Mouse (Mus musculus) c-Kit-positive CD71-negative TER-119-negative erythroid progenitor cells, embryonic 14.5 days (primary cell): ENCODE measurements at regions not wholly inside any gene's neighbourhood (a gene's known extent, or its start where the extent isn't known, plus 50 kb on each side); places are given as distances from the start of the nearest gene placed in this dataset.

Experiments used
- DNase-seq: peaks from one replicate; pipeline ENCODE4 v3.0.0-alpha.2; 2013; ENCODE audit warnings: low read depth

GRCm38 (mm10) chr9:60931290-60931689 is 136.9 kb downstream of the Uaca start:
- no peak for DNase-seq

- DNase-seq: no peak
Measured at GRCm38 (mm10) chr9:60936937-60937336, 142.6 kb downstream of the Uaca start.

DNA sequence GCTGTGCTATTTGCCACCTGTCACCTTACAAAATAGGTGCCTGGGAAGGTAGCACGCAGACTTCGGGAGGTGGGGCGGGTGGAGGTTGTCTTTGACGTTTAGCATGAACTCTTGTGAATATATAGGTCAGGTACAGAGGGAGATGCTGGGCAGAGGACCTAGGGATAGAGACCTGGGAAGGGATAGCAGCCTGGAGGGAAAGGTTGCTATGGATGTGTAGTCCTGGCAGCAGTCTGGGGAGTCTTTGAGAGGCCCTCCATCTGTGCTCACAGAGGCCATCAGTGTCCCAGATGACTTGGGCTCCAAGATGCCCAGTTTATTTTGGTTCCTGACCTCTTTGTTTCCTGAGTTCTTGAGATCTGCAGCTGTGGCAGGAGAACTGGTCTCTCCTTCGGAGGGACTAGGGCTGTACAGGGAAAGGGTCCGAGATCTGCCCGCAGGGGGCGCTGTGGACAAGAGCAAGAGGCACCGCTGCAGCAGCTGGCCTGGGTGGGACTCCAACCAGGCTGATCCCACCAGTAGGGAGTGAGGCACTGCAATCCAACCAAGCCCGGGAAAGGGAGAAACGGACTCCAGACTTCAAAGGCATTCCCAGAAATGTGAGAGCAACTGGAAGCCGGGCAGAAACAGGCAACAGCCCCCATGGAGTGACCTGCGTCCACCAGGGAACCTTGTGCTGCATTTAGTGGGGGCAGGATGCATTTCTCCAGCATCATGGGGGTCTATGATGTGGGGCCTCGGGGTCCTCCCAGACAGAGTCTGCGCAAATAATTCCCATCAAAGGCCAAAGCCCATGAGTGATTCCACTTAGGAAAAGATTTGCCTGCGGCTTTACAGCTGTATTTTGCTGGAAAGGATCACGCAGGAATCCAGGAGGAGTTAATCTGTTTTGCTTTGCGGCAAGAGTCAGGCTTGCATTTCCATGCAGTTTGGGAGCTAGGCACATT is 145.8 kb downstream of the Uaca start:
- peak; percentile 42 for DNase-seq

DNA sequence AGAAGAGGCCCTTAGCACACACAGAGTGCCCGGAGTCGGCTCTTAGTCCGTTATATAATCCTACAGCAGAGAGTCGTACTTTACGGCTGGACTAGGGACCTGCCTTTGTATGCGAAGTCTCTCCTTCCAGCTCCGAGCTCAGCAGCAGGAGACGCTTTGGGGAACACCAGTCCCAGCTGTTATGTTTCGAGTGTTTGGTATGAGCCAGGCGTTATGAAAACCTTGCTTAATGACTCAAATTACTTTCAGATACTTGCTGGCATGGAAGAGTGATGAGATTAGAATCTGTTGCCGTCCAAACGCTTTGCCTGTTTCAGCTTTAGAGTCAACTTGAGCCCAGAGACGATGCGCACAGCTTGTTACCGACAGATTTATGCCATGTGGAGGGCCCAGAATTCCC is 153.0 kb downstream of the Uaca start:
- no peak for DNase-seq

- DNase-seq: no peak
Measured at GRCm38 (mm10) chr9:60948531-60949070, 154.3 kb downstream of the Uaca start.

- DNase-seq: no peak
Measured at GRCm38 (mm10) chr9:60950161-60950560, 155.8 kb downstream of the Uaca start.

DNA sequence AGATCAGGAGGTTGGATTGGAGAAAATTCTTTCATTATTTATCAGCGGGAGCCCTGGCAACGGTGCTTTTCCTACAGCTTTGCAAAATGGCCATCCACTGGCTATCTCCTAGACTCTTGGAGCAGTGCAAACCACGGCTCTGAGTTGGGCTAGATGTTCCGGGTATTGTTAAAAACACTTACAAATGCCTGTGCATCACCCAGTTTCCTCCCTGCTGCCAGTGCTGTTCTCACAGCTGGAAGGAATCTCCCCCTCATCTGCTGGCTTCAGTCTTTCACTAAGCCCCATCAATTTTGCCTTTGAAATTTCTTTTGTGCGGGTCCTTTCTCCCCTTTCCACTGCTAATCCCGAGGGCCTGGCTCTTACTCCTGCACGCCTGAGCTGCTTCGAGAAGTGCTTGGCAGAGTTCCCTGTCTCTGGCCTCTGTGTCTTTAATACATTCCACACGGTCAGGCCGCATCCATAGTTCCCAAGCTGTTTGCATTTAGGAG is 156.8 kb downstream of the Uaca start:
- DNase-seq: no peak

DNA sequence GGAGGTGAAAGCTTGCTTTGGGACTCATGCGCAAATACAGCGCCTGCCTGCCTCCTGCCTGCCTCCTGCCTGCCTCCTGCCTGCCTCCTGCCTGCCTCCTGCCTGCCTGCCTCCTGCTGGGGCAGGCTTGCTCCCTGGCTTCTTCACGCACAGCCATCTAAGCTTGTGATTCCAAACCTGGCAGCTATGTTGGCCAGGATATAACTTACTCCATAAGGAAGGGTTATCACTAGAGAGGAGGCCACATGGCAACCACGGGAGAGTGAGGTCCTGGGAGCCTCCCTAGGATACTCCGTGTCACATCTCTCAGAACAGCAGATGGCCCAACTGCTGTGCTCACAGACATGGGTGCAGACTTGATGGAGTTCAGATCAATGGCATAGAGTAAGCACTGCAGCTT is 163.1 kb downstream of the Uaca start:
- DNase-seq: no peak

DNA sequence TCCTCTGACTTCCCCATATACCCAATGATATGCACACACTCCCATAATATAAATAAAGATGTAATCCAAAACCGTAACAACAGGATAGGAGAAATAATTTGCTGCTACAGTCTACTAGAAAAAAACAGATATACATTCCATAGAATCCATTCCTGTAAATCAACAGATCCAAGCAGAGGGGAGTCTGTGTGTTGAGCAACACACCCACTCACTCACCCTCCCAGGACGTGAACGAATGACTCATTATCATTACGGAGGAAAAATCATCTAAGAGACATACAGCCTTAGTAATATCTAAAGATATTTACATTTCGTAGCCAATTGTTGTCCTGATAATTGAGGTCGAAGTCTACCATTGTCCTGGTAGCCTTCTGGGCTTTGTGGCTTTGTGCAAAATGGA is 165.2 kb downstream of the Uaca start:
- no peak for DNase-seq

DNA sequence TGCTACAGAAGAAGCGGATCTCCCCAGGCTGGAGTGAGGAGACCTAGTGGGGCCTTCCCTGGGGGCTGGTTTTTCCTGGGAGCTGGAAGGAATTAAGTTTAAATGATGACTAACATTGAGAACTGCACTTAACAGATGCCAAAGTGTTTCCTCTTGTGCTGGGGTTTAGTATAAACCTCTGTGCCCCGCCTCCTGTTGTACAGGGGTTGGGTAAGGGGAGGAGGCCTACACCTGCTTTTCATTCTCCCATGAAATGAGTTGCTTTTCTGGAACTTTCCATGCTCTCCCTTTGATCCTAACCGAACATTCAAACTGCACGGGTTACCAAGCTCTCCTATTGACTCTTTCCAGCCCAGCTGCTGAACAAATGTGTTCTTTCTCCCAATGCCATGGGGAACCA is 167.7 kb downstream of the Uaca start:
- no peak for DNase-seq

DNA sequence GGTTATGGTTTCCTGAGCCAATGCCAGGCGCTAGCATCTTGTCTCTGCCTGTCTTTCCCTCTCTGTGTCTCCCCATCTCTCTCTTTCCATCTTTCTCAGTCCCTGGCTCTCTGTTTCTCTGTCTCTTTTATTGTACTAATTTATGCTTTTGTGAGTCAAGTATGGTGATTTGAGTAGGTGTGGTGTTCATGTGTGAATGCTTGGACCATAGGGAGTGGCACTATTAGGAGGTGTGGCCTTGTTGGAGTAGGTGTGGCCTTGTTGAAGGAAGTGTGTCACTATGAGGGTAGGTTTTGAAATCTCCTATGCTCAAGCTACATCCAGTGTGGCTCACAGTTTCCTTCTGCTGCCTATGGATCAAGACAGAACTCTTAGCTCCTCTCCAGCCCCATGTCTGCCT is 171.3 kb downstream of the Uaca start:
- DNase-seq: no peak

DNA sequence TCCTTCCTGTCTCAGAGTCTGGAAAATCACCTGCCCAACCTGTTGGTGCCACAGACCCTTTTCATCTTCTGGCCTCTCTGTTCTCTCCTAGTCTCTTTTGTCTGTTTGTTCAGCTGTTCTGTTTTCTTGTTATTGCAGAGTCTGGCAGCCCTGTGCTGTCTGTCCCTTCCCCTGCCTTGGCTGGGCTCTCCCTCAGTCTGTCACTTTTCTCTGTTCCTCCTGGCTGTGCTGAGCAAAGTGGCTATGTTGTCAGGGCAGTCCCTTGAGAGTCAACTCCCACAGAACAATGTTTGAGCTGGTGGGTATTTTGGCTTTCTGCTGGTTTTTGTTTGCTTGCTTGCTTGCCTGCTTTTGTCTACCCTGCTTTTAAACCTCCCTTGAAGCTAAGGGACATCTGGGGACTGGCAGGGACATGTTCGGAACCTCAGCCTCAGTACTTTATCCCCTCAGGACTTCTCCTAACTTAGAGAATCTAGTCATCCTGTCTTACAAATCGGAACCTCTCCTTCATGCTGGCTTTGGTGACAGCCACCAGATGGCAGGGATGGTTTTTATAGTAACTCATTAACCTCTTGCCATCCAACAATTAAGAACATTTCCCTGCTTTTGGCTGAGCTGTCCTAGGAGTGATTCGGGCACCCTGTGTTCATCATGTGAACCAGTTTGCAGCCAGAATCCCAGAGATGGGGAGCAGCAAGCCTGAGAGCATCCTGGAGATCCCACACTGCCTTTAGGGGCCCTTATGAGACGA is 174.1 kb downstream of the Uaca start:
- DNase-seq: no peak

GRCm38 (mm10) chr9:60972201-60972910 is 178.0 kb downstream of the Uaca start:
- DNase-seq: no peak

DNA sequence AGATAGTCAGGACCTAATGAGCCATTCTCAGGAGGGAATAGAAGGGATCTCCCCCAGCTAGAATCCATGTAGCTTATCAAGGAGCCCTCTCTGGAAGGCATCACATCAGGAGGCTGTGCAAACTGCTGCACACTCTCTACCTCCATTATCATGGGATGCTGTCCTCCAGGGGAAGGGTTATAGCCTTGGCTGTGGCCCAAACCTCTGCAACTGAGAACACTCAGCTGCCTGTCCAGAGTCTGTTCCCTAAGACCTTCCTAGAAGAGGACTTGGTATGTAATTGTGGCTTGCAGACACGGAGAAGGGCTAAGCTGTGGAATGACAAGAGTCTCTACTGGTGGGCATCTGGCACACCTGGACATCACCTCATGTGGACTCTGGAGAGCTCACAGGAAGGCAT is 180.2 kb downstream of the Uaca start:
- DNase-seq: no peak

- no peak for DNase-seq
Measured at GRCm38 (mm10) chr9:60982383-60983085, 188.2 kb downstream of the Uaca start.

GRCm38 (mm10) chr9:60983246-60983645 is 188.9 kb downstream of the Uaca start:
- DNase-seq: no peak

GRCm38 (mm10) chr9:60988113-60988512 is 193.8 kb downstream of the Uaca start:
- DNase-seq: no peak

GRCm38 (mm10) chr9:60989670-60990391 is 195.5 kb downstream of the Uaca start:
- DNase-seq: no peak

- DNase-seq: peak; percentile 54
Measured at GRCm38 (mm10) chr9:60991509-60991908, 197.2 kb downstream of the Uaca start.

DNA sequence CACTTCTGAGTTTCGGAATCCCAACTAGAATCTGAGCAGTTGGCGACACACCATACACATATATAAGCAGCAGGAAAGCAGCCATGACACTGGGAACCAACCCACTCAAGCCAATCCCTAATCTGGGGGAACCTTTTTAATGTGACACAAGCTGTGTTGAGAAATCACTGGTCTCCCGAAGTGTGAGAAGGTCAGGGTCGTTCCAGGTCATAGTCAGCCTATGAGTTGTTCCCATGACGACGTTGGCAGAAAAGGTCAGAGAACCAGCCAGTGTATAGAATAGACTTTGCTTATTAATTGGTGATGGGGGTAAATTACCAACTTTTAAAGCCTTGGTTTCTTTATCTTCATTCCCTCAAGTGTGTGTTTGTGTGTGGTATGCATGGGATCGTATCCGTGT is 199.3 kb downstream of the Uaca start:
- no peak for DNase-seq

DNA sequence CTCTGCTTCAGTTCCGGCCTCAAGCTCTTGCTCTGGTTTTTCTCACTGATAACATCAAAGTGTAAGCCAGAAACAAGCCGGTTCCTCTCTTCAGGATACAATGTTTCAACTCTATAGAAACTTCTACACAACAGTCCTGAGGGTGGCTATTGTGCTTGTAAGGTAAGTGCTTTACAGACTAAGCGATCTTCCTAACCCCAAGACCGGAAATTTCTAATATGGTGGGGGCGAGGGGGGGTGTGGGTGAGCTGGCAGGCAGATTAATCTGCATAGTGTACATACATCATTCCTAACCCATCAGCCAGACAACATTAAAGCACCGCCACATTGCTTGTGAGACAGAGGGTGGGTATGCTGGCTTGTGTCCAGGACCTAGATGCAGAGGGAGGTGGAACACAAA is 200.8 kb downstream of the Uaca start:
- DNase-seq: no peak
